Mouse (Mus musculus): ENCODE results near the gene Pola1. TPM values are rescaled to one million over a fixed set of nuclear protein-coding genes. Genes with fewer than 3 reads are reported as not detected.

The Pola1 gene
- polyA plus RNA-seq, 1 experiment from 2014 or later, result 26.2 TPM

GRCm38 (mm10) chrX:93654218-93655002 is 22.5 kb upstream of the Pola1 start, which contains the start of gene Pcyt1b:
TSS of gene Pcyt1b (plus strand) at chrX:93654863.
- H3K36me3 ChIP-seq (ENCODE audit: control insufficient read depth, insufficient read depth, low read length), result no peaks in the 10 kb centered on the region
- no peaks in the 10 kb centered on the region for H3K4me1 ChIP-seq (ENCODE audit: control insufficient read depth, insufficient read depth, low read length)
- no peak within 1 kb of the TSS for H3K27ac ChIP-seq (replicated peaks; ENCODE audit: low read depth, low read length)
- no peaks in the 10 kb centered on the region for H3K27me3 ChIP-seq (ENCODE audit: control insufficient read depth, insufficient read depth, low read length)
- WGBS, result 57% methylated on average over 3 of the region's 3 CpGs
- no peak within 1 kb of the TSS for H3K4me3 ChIP-seq (ENCODE audit: low read depth, low read length)
- H3K4me2 ChIP-seq (ENCODE audit: low read depth, severe bottlenecking), result no peak within 1 kb of the TSS
- H3K9ac ChIP-seq (ENCODE audit: low read length), result no peak within 1 kb of the TSS
- DNase-seq (ENCODE audit: low spot score) (no peak), ATAC-seq (ENCODE audit: insufficient number of reproducible peaks, low FRiP score, low TSS enrichment, low read depth) (no peak)
- H3K9me3 ChIP-seq (ENCODE audit: control insufficient read depth, low read length), result no peaks in the 10 kb centered on the region

- no peak for DNase-seq (ENCODE audit: low spot score)
- WGBS, result 88% methylated on average over 2 of the region's 2 CpGs
- no peaks in the 10 kb centered on the region for H3K9me3 ChIP-seq (ENCODE audit: control insufficient read depth, low read length)
- H3K4me1 ChIP-seq (ENCODE audit: control insufficient read depth, insufficient read depth, low read length), result no peaks in the 10 kb centered on the region
- H3K4me2 ChIP-seq (ENCODE audit: low read depth, severe bottlenecking), result no peak overlapping the region
- H3K4me3 ChIP-seq (ENCODE audit: low read depth, low read length), result no peak overlapping the region
- H3K9ac ChIP-seq (ENCODE audit: low read length), result no peak overlapping the region
- no peaks in the 10 kb centered on the region for H3K36me3 ChIP-seq (ENCODE audit: control insufficient read depth, insufficient read depth, low read length)
- H3K27me3 ChIP-seq (ENCODE audit: control insufficient read depth, insufficient read depth, low read length), result no peaks in the 10 kb centered on the region
- no peak for ATAC-seq (ENCODE audit: insufficient number of reproducible peaks, low FRiP score, low TSS enrichment, low read depth)
- no peak overlapping the region for H3K27ac ChIP-seq (replicated peaks; ENCODE audit: low read depth, low read length)
Observed at GRCm38 (mm10) chrX:93650738-93651137, 18.8 kb upstream of the Pola1 start.

DNA sequence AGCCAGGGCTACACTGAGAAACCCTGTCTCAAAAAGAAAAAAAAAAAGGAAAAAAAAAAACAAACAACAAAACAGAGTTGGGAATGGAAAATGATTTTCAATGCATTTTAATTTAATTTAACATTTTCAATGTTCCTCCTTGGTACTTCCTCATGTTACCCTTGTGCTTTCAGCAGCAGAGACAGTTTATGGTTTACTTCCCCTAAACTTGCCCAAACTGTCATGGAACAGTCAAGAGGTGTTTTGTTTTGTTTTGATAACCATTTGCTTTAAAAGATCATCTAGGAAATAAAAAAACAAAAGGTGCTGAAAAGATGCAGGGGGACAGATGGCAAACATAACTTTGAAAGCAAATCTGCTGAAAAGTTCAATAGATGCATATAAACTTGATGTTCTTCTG is 12.1 kb upstream of the Pola1 start:
- Histone ChIP-seq H3K9me3 (ENCODE audit: control insufficient read depth, low read length) (no peaks in the 10 kb centered on the region), H3K4me3 (ENCODE audit: low read depth, low read length) (no peak overlapping the region), H3K4me1 (ENCODE audit: control insufficient read depth, insufficient read depth, low read length) (no peaks in the 10 kb centered on the region), H3K9ac (ENCODE audit: low read length) (no peak overlapping the region), H3K4me2 (ENCODE audit: low read depth, severe bottlenecking) (no peak overlapping the region), H3K27ac (replicated peaks; ENCODE audit: low read depth, low read length) (no peak overlapping the region), H3K36me3 (ENCODE audit: control insufficient read depth, insufficient read depth, low read length) (no peaks in the 10 kb centered on the region), H3K27me3 (ENCODE audit: control insufficient read depth, insufficient read depth, low read length) (no peaks in the 10 kb centered on the region)
- ATAC-seq (ENCODE audit: insufficient number of reproducible peaks, low FRiP score, low TSS enrichment, low read depth) (no peak), DNase-seq (ENCODE audit: low spot score) (no peak)

DNA sequence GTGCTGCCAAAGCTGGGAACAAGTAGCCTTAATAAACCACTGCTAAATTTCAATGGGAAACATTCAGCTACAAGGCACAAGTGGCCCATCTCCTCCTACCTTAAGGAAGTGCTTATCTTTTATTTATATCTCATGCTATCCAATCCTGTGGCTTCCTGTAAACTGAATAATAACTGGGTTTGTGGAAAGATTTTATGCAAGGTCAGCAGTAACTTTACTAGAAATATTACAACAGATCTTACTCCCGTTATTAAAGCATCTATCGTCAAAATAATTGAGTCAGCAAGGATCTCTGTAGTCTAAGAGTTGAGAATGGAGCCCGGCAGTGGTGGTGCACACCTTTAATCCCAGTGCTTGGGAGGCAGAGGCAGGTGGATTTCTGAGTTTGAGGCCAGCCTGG is 11.6 kb upstream of the Pola1 start:
- Histone ChIP-seq H3K4me2 (ENCODE audit: low read depth, severe bottlenecking) (no peak overlapping the region), H3K4me1 (ENCODE audit: control insufficient read depth, insufficient read depth, low read length) (no peaks in the 10 kb centered on the region), H3K9ac (ENCODE audit: low read length) (no peak overlapping the region), H3K27ac (replicated peaks; ENCODE audit: low read depth, low read length) (no peak overlapping the region), H3K9me3 (ENCODE audit: control insufficient read depth, low read length) (no peaks in the 10 kb centered on the region), H3K4me3 (ENCODE audit: low read depth, low read length) (no peak overlapping the region), H3K27me3 (ENCODE audit: control insufficient read depth, insufficient read depth, low read length) (no peaks in the 10 kb centered on the region), H3K36me3 (ENCODE audit: control insufficient read depth, insufficient read depth, low read length) (no peaks in the 10 kb centered on the region)
- 88% methylated on average over 3 of the region's 3 CpGs for whole genome bisulfite sequencing
- no peak for DNase-seq (ENCODE audit: low spot score)
- no peak for ATAC-seq (ENCODE audit: insufficient number of reproducible peaks, low FRiP score, low TSS enrichment, low read depth)

DNA sequence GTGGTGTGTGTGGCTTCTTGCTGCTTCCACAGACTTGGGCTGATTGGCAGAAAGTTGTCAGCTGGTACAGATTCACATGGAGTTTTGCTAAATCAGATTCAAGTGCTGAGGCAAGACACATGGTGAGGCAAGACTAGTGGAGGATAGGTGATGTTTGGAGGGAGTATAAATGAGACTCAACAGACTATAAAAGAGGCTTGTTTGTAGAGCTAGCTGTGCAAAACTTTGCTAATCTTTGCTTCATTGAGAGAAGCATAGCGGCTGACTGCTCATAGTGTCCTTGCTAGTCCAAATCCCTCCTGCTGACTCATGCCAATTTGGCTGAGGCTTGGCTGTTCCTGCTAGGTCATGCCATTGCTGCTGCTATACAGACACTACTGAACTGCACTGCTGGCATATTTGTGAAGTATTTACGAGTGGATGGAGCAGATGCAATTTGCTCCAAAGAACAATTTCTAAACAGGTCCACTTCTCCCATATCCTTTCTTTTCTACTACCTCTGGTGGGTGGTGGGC is 3.0 kb upstream of the Pola1 start:
- DNase-seq (ENCODE audit: low spot score) (no peak), ATAC-seq (ENCODE audit: insufficient number of reproducible peaks, low FRiP score, low TSS enrichment, low read depth) (no peak)
- H3K4me3 ChIP-seq (ENCODE audit: low read depth, low read length), result no peak overlapping the region
- no peak overlapping the region for H3K9ac ChIP-seq (ENCODE audit: low read length)
- WGBS, result 78% methylated on average over 2 of the region's 2 CpGs
- H3K4me2 ChIP-seq (ENCODE audit: low read depth, severe bottlenecking), result no peak overlapping the region
- no peak overlapping the region for H3K27ac ChIP-seq (replicated peaks; ENCODE audit: low read depth, low read length)
- H3K9me3 ChIP-seq (ENCODE audit: control insufficient read depth, low read length), result no peaks in the 10 kb centered on the region
- H3K27me3 ChIP-seq (ENCODE audit: control insufficient read depth, insufficient read depth, low read length), result no peaks in the 10 kb centered on the region; the same call in 1 of the 2 replicates
- no peaks in the 10 kb centered on the region for H3K4me1 ChIP-seq (ENCODE audit: control insufficient read depth, insufficient read depth, low read length)
- no peaks in the 10 kb centered on the region for H3K36me3 ChIP-seq (ENCODE audit: control insufficient read depth, insufficient read depth, low read length)

- H3K9me3 ChIP-seq (ENCODE audit: control insufficient read depth, low read length), result no peaks in the 10 kb centered on the region
- no peak overlapping the region for H3K4me3 ChIP-seq (ENCODE audit: low read depth, low read length)
- no peaks in the 10 kb centered on the region for H3K4me1 ChIP-seq (ENCODE audit: control insufficient read depth, insufficient read depth, low read length)
- DNase-seq (ENCODE audit: low spot score) (no peak), ATAC-seq (ENCODE audit: insufficient number of reproducible peaks, low FRiP score, low TSS enrichment, low read depth) (no peak)
- WGBS, result 71% methylated on average over 1 of the region's 1 CpGs
- H3K27ac ChIP-seq (replicated peaks; ENCODE audit: low read depth, low read length), result no peak overlapping the region
- no peaks in the 10 kb centered on the region for H3K36me3 ChIP-seq (ENCODE audit: control insufficient read depth, insufficient read depth, low read length)
- no peak overlapping the region for H3K9ac ChIP-seq (ENCODE audit: low read length)
- H3K27me3 ChIP-seq (ENCODE audit: control insufficient read depth, insufficient read depth, low read length), result no peaks in the 10 kb centered on the region; the same call in 1 of the 2 replicates
- H3K4me2 ChIP-seq (ENCODE audit: low read depth, severe bottlenecking), result no peak overlapping the region
Observed at GRCm38 (mm10) chrX:93630256-93630655, 1.7 kb downstream of the Pola1 start.

GRCm38 (mm10) chrX:93602214-93602613 is 29.7 kb downstream of the Pola1 start:
- DNase-seq (ENCODE audit: low spot score), result no peak
- ATAC-seq (ENCODE audit: insufficient number of reproducible peaks, low FRiP score, low TSS enrichment, low read depth), result no peak
- no peaks in the 10 kb centered on the region for H3K27me3 ChIP-seq (ENCODE audit: control insufficient read depth, insufficient read depth, low read length)
- no peaks in the 10 kb centered on the region for H3K36me3 ChIP-seq (ENCODE audit: control insufficient read depth, insufficient read depth, low read length)
- WGBS, result 72% methylated on average over 1 of the region's 1 CpGs
- H3K4me3 ChIP-seq (ENCODE audit: low read depth, low read length), result no peak overlapping the region
- H3K4me1 ChIP-seq (ENCODE audit: control insufficient read depth, insufficient read depth, low read length), result no peaks in the 10 kb centered on the region
- no peak overlapping the region for H3K9ac ChIP-seq (ENCODE audit: low read length)
- H3K4me2 ChIP-seq (ENCODE audit: low read depth, severe bottlenecking), result no peak overlapping the region
- H3K9me3 ChIP-seq (ENCODE audit: control insufficient read depth, low read length), result no peaks in the 10 kb centered on the region
- no peak overlapping the region for H3K27ac ChIP-seq (replicated peaks; ENCODE audit: low read depth, low read length)

DNA sequence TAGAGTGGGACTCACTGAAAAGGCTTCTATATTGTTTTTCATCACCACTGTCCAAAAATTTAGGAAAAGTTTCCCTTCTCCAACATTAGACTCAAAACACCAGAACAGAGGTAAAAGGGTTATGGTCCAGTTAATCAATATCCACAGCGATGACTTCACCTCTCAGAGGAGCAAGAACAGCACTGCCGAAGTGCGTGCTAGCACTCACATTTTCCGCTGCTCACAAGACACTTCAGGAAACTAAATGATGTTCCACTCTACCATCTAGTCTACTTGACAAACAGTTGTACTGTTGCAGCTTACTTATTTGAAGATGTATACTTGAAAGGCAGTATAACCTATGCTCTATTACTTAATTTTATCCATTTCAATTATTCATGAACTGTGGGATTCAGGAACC is 37.7 kb downstream of the Pola1 start:
- Histone ChIP-seq H3K27ac (replicated peaks; ENCODE audit: low read depth, low read length) (no peak overlapping the region), H3K9me3 (ENCODE audit: control insufficient read depth, low read length) (no peaks in the 10 kb centered on the region), H3K36me3 (ENCODE audit: control insufficient read depth, insufficient read depth, low read length) (no peaks in the 10 kb centered on the region), H3K4me3 (ENCODE audit: low read depth, low read length) (no peak overlapping the region), H3K4me2 (ENCODE audit: low read depth, severe bottlenecking) (no peak overlapping the region), H3K4me1 (ENCODE audit: control insufficient read depth, insufficient read depth, low read length) (no peaks in the 10 kb centered on the region), H3K9ac (ENCODE audit: low read length) (no peak overlapping the region), H3K27me3 (ENCODE audit: control insufficient read depth, insufficient read depth, low read length) (no peaks in the 10 kb centered on the region)
- no peak for ATAC-seq (ENCODE audit: insufficient number of reproducible peaks, low FRiP score, low TSS enrichment, low read depth)
- 96% methylated on average over 4 of the region's 4 CpGs for WGBS
- DNase-seq (ENCODE audit: low spot score), result no peak

GRCm38 (mm10) chrX:93580931-93581330 is 51.0 kb downstream of the Pola1 start:
- H3K9me3 ChIP-seq (ENCODE audit: control insufficient read depth, low read length), result no peaks in the 10 kb centered on the region
- H3K4me1 ChIP-seq (ENCODE audit: control insufficient read depth, insufficient read depth, low read length), result no peaks in the 10 kb centered on the region
- DNase-seq (ENCODE audit: low spot score), result no peak
- no peak overlapping the region for H3K9ac ChIP-seq (ENCODE audit: low read length)
- WGBS, result 93% methylated on average over 2 of the region's 2 CpGs
- H3K27ac ChIP-seq (replicated peaks; ENCODE audit: low read depth, low read length), result no peak overlapping the region
- H3K4me3 ChIP-seq (ENCODE audit: low read depth, low read length), result no peak overlapping the region
- no peak for ATAC-seq (ENCODE audit: insufficient number of reproducible peaks, low FRiP score, low TSS enrichment, low read depth)
- H3K36me3 ChIP-seq (ENCODE audit: control insufficient read depth, insufficient read depth, low read length), result no peaks in the 10 kb centered on the region
- H3K27me3 ChIP-seq (ENCODE audit: control insufficient read depth, insufficient read depth, low read length), result no peaks in the 10 kb centered on the region
- H3K4me2 ChIP-seq (ENCODE audit: low read depth, severe bottlenecking), result no peak overlapping the region

Data from limb, embryonic 11.5 days (tissue).